Mouse (Mus musculus): Measurements from ENCODE around the gene Meaf6. TPM values are rescaled to one million over a fixed set of nuclear protein-coding genes. Genes with fewer than 3 reads are reported as not detected.
A peak's percentile ranks its signal among the peaks of the same experiment; 100 is the strongest.

Gene Meaf6
- polyA plus RNA-seq, 1 experiment, result 39.6 TPM

DNA sequence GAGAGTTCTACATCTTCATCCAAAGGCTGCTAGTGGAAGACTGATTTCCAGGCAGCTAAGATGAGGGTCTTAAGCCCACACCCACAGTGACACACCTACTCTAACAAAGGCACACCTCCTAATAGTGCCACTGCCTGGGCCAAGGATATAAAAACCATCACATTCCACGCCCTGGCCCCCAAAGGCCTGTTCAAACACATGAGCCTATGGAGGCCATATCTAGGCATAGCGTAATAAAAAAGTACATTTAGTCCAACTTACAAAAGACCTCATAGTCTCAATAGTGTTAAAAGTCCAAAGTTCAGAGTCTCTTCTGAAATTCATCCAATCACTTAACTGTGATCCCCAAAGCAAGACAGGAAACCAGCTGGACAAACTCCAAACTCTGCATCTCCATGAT is 6.2 kb upstream of the Meaf6 start:
- peaks cover 20% of the 10 kb centered on the region for H3K36me3 ChIP-seq (ENCODE audit: control insufficient read depth, insufficient read depth, low read length, poor library complexity, severe bottlenecking)
- TF ChIP-seq CTCF (IDR thresholded peaks at IDR 0.05; ENCODE audit: low read depth, low read length), result no peak
- TF ChIP-seq POLR2A (IDR thresholded peaks at IDR 0.05; ENCODE audit: insufficient read depth, low read length), result no peak
- no peak for TF ChIP-seq EP300 (IDR thresholded peaks at IDR 0.05; ENCODE audit: insufficient read depth, low read depth, low read length)

DNA sequence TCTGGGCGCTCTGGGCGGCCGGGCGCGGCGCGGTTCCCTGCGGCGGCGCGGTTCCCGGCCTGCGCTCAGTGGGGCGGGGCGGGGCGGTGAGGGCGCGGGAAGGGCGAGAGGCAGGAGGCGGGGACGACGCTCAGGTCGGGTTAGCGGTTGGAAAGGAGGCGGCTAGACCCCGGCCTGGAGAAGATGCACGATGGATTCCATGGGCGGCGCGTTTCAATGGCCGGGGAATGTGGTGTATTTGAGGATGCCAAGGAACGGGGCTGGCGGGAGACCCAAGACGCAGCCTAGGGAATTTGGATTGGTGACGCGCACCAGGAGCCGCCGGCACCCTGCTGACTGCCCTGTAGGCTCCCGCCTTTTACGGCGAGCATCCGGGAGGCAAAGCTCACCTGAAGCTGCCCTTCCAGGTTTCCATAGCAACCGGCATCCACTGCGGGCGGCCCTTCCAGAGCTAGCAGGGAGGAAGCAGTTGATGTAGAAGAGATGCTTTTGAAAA is 460 bp downstream of the Meaf6 start:
- Histone ChIP-seq H3K36me3 (ENCODE audit: control insufficient read depth, insufficient read depth, low read length, poor library complexity, severe bottlenecking) (peaks cover 7% of the 10 kb centered on the region), H3K4me3 (ENCODE audit: low read depth, low read length) (peak overlapping the region; percentile 85), H3K9me3 (replicated peaks; ENCODE audit: control insufficient read depth, insufficient read depth, low read length, poor library complexity, severe bottlenecking) (no peaks in the 10 kb centered on the region), H3K4me1 (ENCODE audit: control insufficient read depth, insufficient read depth, low read length) (no peaks in the 10 kb centered on the region), H3K27me3 (ENCODE audit: control insufficient read depth, insufficient read depth, low read length, poor library complexity, severe bottlenecking) (no peaks in the 10 kb centered on the region), H3K9ac (ENCODE audit: low read depth, poor library complexity, severe bottlenecking) (peak overlapping the region; percentile 87), H3K27ac (ENCODE audit: insufficient read depth, low read length) (peak overlapping the region; percentile 65; the same call in 1 of the 2 replicates)
- no peak for TF ChIP-seq CTCF (IDR thresholded peaks at IDR 0.05; ENCODE audit: low read depth, low read length)
- TF ChIP-seq POLR2A (IDR thresholded peaks at IDR 0.05; ENCODE audit: insufficient read depth, low read length), result no peak
- no peak for TF ChIP-seq EP300 (IDR thresholded peaks at IDR 0.05; ENCODE audit: insufficient read depth, low read depth, low read length)

More for the DNA sequence above, 6.2 kb upstream of the Meaf6 start:
- H3K27ac ChIP-seq (ENCODE audit: insufficient read depth, low read length), result no peak overlapping the region
- H3K4me1 ChIP-seq (ENCODE audit: control insufficient read depth, insufficient read depth, low read length), result no peaks in the 10 kb centered on the region
- H3K27me3 ChIP-seq (ENCODE audit: control insufficient read depth, insufficient read depth, low read length, poor library complexity, severe bottlenecking), result no peaks in the 10 kb centered on the region
- no peak overlapping the region for H3K4me3 ChIP-seq (ENCODE audit: low read depth, low read length)
- no peaks in the 10 kb centered on the region for H3K9me3 ChIP-seq (replicated peaks; ENCODE audit: control insufficient read depth, insufficient read depth, low read length, poor library complexity, severe bottlenecking)
- H3K9ac ChIP-seq (ENCODE audit: low read depth, poor library complexity, severe bottlenecking), result no peak overlapping the region

DNA sequence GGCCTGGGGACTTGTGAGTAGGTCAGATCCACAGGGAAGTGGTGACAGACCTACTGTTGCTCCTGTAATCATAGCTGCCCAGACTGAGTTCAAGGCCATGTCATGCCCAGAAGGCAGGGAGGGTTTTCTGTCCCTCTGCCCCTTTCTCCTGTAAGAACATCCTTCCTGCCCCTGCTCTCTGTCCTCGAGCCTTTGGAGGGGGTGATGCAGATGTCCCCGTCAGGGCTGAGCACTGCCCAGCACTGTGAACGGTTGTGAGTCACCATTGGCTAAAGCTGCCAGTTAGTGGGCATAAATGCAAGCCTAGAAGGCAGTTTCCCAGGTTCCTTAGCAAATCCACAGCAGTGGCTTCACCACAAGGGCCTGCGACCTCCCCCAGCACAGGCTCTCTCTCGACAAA is 8.1 kb downstream of the Meaf6 start:
- no peak overlapping the region for H3K27ac ChIP-seq (ENCODE audit: insufficient read depth, low read length)
- no peaks in the 10 kb centered on the region for H3K9me3 ChIP-seq (replicated peaks; ENCODE audit: control insufficient read depth, insufficient read depth, low read length, poor library complexity, severe bottlenecking)
- no peaks in the 10 kb centered on the region for H3K4me1 ChIP-seq (ENCODE audit: control insufficient read depth, insufficient read depth, low read length)
- TF ChIP-seq POLR2A (IDR thresholded peaks at IDR 0.05; ENCODE audit: insufficient read depth, low read length), result no peak
- H3K36me3 ChIP-seq (ENCODE audit: control insufficient read depth, insufficient read depth, low read length, poor library complexity, severe bottlenecking), result no peaks in the 10 kb centered on the region; the same call in 1 of the 2 replicates
- no peak overlapping the region for H3K4me3 ChIP-seq (ENCODE audit: low read depth, low read length)
- H3K27me3 ChIP-seq (ENCODE audit: control insufficient read depth, insufficient read depth, low read length, poor library complexity, severe bottlenecking), result no peaks in the 10 kb centered on the region
- H3K9ac ChIP-seq (ENCODE audit: low read depth, poor library complexity, severe bottlenecking), result no peak overlapping the region

- Histone ChIP-seq H3K27me3 (ENCODE audit: control insufficient read depth, insufficient read depth, low read length, poor library complexity, severe bottlenecking) (no peaks in the 10 kb centered on the region), H3K36me3 (ENCODE audit: control insufficient read depth, insufficient read depth, low read length, poor library complexity, severe bottlenecking) (no peaks in the 10 kb centered on the region), H3K4me1 (ENCODE audit: control insufficient read depth, insufficient read depth, low read length) (no peaks in the 10 kb centered on the region), H3K27ac (ENCODE audit: insufficient read depth, low read length) (no peak overlapping the region), H3K9me3 (replicated peaks; ENCODE audit: control insufficient read depth, insufficient read depth, low read length, poor library complexity, severe bottlenecking) (no peaks in the 10 kb centered on the region), H3K4me3 (ENCODE audit: low read depth, low read length) (no peak overlapping the region), H3K9ac (ENCODE audit: low read depth, poor library complexity, severe bottlenecking) (no peak overlapping the region)
- TF ChIP-seq EP300 (IDR thresholded peaks at IDR 0.05; ENCODE audit: insufficient read depth, low read depth, low read length), result no peak
- no peak for TF ChIP-seq POLR2A (IDR thresholded peaks at IDR 0.05; ENCODE audit: insufficient read depth, low read length)
- TF ChIP-seq CTCF (IDR thresholded peaks at IDR 0.05; ENCODE audit: low read depth, low read length), result no peak
These were observed 11.1 kb downstream of the Meaf6 start for GRCm38 (mm10) chr4:125096066-125096465.

GRCm38 (mm10) chr4:125097412-125097811 is 12.5 kb downstream of the Meaf6 start:
- Histone ChIP-seq H3K36me3 (ENCODE audit: control insufficient read depth, insufficient read depth, low read length, poor library complexity, severe bottlenecking) (no peaks in the 10 kb centered on the region), H3K27ac (ENCODE audit: insufficient read depth, low read length) (no peak overlapping the region), H3K4me3 (ENCODE audit: low read depth, low read length) (no peak overlapping the region), H3K9ac (ENCODE audit: low read depth, poor library complexity, severe bottlenecking) (no peak overlapping the region), H3K27me3 (ENCODE audit: control insufficient read depth, insufficient read depth, low read length, poor library complexity, severe bottlenecking) (no peaks in the 10 kb centered on the region), H3K9me3 (replicated peaks; ENCODE audit: control insufficient read depth, insufficient read depth, low read length, poor library complexity, severe bottlenecking) (no peaks in the 10 kb centered on the region), H3K4me1 (ENCODE audit: control insufficient read depth, insufficient read depth, low read length) (no peaks in the 10 kb centered on the region)
- TF ChIP-seq CTCF (IDR thresholded peaks at IDR 0.05; ENCODE audit: low read depth, low read length), result no peak
- TF ChIP-seq POLR2A (IDR thresholded peaks at IDR 0.05; ENCODE audit: insufficient read depth, low read length), result no peak
- no peak for TF ChIP-seq EP300 (IDR thresholded peaks at IDR 0.05; ENCODE audit: insufficient read depth, low read depth, low read length)

GRCm38 (mm10) chr4:125099458-125099857 is 14.5 kb downstream of the Meaf6 start:
- no peak overlapping the region for H3K4me3 ChIP-seq (ENCODE audit: low read depth, low read length)
- H3K4me1 ChIP-seq (ENCODE audit: control insufficient read depth, insufficient read depth, low read length), result no peaks in the 10 kb centered on the region
- H3K36me3 ChIP-seq (ENCODE audit: control insufficient read depth, insufficient read depth, low read length, poor library complexity, severe bottlenecking), result no peaks in the 10 kb centered on the region
- H3K9ac ChIP-seq (ENCODE audit: low read depth, poor library complexity, severe bottlenecking), result no peak overlapping the region
- no peaks in the 10 kb centered on the region for H3K27me3 ChIP-seq (ENCODE audit: control insufficient read depth, insufficient read depth, low read length, poor library complexity, severe bottlenecking)
- peak; percentile 92 for TF ChIP-seq CTCF (IDR thresholded peaks at IDR 0.05; ENCODE audit: low read depth, low read length)
- no peak for TF ChIP-seq EP300 (IDR thresholded peaks at IDR 0.05; ENCODE audit: insufficient read depth, low read depth, low read length)
- TF ChIP-seq POLR2A (IDR thresholded peaks at IDR 0.05; ENCODE audit: insufficient read depth, low read length), result no peak
- no peaks in the 10 kb centered on the region for H3K9me3 ChIP-seq (replicated peaks; ENCODE audit: control insufficient read depth, insufficient read depth, low read length, poor library complexity, severe bottlenecking)
- no peak overlapping the region for H3K27ac ChIP-seq (ENCODE audit: insufficient read depth, low read length)

All from ES-Bruce4 (cell line).